Mouse (Mus musculus): ENCODE results near the gene 4930558K02Rik.

DNA sequence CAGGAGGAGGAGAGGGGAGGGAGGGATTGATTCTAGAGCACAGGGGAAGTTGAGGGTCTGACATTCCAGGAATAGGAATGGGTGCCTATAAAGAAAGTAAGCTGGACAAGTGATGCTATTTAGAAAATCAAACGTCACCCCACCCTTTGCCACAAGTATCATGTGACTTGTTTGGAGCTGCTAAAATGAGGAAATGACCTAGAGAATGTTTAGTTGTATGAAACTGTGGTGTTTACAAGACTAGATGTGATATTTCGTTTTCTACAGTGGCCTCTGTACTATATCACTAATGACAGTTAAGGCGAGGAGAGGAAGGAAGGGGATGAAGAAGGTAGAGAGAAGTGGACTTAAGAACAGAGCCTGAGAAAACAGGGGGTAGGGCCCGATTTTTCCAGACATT lies 19.3 kb upstream of the 4930558K02Rik start:
- no peak for TF ChIP-seq POLR2A (IDR thresholded peaks at IDR 0.05; ENCODE audit: borderline replicate concordance, extremely low read depth, insufficient read depth, insufficient read length, poor library complexity, severe bottlenecking)
- no peak for TF ChIP-seq CTCF (IDR thresholded peaks at IDR 0.05; ENCODE audit: borderline replicate concordance, extremely low read depth, insufficient read depth, insufficient read length)

All from brain, embryonic 14.5 days (tissue).